Mouse (Mus musculus) spleen, adult 12 weeks (tissue): ENCODE results near the gene Slc19a1.

ENCODE experiments used
- DNase-seq: peaks from one replicate; pipeline ENCODE4 v3.0.0; 2022; ENCODE audit warnings: low spot score

The Slc19a1 gene

DNA sequence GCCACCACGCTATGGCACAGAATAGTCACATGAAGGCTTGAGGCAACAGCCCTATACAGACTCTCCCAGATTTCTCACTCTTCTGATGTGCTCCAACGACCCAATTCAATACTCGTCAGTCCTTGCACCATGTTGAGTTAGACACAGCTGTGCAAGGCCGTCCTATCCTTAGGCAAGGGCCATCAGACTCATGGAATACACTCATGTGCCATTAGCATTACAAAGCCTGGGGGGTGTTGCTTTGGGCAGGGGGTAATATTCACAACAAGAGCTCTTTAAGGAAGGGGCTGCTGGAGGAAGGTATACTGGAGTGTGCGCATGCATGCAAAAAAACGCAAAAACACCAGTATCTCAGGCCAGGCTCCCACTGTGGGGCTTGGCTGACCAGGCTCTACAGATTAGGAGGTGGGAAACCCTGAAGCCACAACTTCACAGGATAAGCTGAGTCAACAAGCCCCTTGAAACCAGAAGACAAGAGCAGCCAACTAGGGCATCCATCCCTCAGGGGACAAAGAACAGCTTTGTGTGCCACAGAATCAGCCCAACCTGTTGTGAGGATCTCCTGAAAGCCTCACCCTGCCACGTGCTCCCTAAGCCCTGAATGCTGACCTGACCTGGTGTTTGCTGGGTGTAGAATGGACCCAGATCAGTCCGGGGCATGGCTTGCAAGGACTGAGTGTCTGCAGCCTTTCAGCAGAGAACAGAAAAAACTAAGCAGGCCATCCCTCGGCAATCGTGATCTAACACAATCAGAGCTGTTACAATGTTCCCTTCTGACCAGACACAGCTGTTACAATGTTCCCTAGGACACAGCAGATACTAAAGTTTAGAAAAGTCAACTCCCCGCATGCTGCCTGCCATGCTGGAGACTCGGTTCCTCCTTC is 65.2 kb downstream of the Slc19a1 start:
- DNase-seq = no peak

DNA sequence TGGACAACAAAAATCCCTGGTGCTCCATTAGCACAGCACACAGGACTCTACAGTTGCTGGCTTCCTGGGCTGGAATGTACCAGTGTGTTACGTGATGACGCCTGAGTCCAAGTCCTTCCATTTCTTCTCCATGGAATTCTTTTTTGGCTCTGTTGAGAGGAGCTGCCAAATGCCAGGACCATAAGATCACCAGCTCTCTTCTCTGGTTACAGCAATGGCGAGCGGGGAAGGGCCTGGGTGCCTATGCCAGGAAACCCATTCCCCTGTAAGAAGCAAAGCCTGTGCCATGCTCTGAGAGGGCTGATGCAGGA is 65.8 kb downstream of the Slc19a1 start:
- DNase-seq = no peak

DNA sequence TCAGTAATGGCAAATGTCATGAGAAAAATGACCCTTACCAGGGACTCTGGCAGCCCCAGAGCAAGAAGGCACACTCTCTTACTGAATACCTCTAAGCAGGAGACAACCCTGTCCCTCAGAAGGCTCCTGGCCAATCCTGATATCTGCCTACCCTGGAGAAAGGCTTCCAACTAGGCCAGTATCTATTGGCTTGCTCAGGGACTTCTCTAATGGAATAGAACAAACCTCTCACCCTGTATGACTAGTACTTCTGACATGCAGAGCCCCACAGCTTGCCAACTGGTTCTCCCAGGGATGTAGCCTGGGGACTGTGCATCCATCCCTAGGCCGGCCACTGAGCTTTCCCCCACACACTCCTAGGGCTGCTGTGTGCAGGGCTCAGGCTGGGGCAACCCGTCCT is 66.6 kb downstream of the Slc19a1 start:
- no peak for DNase-seq

DNA sequence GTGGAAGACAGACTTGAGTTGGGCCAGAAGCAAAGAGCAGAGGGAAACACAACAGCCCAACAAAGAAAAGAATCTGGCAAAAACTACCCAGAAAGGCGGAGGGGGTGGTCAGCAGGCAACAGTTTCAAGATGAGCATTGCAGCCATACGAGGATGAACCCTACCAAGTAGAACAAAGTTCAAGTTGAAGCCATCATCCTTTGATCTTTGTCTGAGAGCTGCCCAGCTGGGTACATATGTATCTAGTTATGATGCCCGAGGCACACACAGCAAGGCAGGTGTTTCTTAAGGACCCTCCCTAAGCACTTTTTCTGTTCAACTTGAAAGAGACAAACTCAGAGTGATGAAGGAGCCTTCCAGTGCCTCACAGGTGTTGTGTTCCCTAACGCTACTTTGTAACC is 67.7 kb downstream of the Slc19a1 start:
- DNase-seq = no peak

DNA sequence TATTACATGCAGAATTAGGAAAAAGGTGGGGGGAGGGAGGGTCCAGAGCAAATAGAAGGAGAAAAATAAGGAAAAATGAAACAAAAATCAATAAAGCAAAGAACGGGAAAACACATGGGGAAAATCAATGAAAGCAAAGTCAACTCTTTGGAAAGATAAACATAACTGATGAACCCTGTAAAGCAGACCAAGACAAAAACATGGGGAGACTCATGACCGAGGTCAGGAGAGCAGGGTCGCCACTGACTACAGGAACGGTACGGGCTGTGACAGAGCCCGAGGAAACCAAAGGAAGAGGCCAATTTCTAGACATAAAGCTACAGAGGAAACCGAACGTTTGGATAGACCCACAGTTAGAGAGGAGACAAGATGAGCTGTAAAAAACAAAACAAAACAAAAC is 71.6 kb downstream of the Slc19a1 start:
- no peak for DNase-seq

DNA sequence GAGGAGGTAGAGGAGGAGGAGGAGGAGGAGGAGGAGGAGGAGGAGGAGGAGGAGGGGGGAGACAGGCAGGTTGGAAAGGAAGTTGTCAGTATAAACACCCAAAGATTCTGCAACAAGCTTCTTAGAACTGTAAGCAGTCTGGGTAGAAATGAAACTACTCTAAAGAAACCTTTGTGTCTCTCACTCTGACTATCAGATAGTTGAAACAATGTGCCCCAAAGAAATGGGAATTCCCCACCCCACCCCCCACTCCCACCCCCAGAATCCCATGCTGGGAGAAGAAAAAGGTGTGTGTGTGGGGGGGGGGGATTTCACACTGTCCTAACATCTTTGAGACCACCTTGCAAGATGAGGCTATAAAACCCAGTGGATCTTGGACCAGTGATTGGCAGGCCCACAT is 72.3 kb downstream of the Slc19a1 start:
- no peak for DNase-seq

DNA sequence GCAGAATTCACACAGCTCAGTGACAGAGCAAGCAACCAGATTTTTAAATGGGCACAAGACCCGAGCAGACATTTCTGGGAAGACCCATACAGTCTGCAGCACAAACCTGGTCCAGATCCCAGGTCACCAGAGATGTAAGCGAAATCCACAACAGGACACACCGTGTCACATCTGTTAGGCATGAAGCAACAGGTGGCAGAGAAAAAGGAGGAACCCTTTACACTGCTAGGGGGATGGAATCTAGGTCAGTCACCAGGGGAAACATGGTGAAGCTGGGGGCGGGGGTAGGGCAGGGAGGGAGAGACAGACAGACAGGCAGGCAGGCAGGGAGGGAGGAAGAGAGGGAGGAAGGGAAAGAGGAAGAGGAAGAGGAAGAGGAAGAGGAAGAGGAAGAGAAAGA is 76.1 kb downstream of the Slc19a1 start:
- DNase-seq = no peak

DNA sequence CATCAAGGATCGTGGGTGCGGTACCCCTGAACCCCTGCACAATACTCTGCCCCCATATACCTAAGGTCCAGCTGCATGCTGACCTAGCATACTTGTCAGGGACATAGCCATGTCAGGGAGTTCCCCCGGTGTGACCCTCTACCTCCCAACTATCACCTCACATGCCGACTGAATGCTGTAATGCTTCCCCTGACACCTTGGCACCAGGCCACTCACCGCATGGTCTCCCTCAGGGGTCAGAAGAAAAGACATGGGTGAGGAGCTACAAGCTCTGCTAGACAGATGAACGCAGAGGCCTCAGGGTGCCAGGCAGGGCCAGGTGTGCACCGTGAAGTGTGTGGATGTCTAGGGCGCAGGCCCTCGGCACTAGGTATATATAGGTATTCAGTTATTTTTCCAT is 78.0 kb downstream of the Slc19a1 start:
- DNase-seq = no peak
